Mouse (Mus musculus): Measurements from ENCODE around the gene Sqstm1.

DNA sequence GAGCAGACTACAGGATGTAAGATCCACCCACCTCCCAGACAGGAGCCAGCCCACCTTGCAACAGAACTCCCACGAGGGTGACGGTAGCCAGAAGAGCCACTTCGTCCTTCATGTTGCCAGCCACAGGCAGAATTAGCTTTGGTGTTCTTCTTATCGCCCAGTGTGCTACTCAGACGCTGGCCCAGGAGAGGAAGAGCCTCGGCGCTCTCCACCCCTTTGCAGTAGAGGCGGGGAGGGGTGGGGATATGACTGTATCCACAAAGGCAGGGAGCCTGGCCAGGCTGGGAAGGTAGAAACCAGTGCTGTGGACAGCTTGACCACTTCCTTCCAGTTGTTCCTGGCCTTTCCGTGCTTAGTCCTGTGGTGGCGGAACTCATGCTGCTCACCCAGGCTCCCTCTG is 27.7 kb upstream of the Sqstm1 start, which contains the start of gene Ltc4s:
- TF ChIP-seq POLR2A (IDR thresholded peaks at IDR 0.05; ENCODE audit: control insufficient read depth, low read depth, low read length) (no peak), CTCF (IDR thresholded peaks at IDR 0.05; ENCODE audit: control insufficient read depth, insufficient read depth, insufficient replicate concordance, low read depth, low read length) (no peak)

All from testis, adult 2 months (tissue).